Mouse (Mus musculus) forebrain, embryonic 11.5 days (tissue): Measurements from ENCODE around the gene Asap3. TPM values are rescaled to one million over a fixed set of nuclear protein-coding genes. Genes with fewer than 3 reads are reported as not detected.

Experiments
- ATAC-seq: fragments of 200-750 bp; cut with Nextera tagmentation; replicated peaks from 2 replicates; pipeline ENCODE4 v1.8.0; 2017; ENCODE audit warnings: moderate TSS enrichment; ENCODE audit not compliant: low FRiP score
- DNase-seq: peaks from one replicate; pipeline ENCODE4 v3.0.0-alpha.2; 2017; ENCODE audit warnings: low spot score
- H3K27ac ChIP-seq: fragments of 300-500 bp; sonication (generic); 2 replicates; pipeline ENCODE4 v1.5.1; 2014; ENCODE audit warnings: low read depth, low read length
- H3K27me3 ChIP-seq: fragments of 300-500 bp; sonication (generic); 2 replicates; pipeline ENCODE4 v1.6.1; 2014; ENCODE audit warnings: mild to moderate bottlenecking, low read length, mixed read lengths; ENCODE audit not compliant: control insufficient read depth, insufficient read depth
- H3K36me3 ChIP-seq: fragments of 300-500 bp; sonication (generic); 2 replicates; pipeline ENCODE4 v1.6.1; 2014; ENCODE audit warnings: mild to moderate bottlenecking, low read length, moderate library complexity, mixed read lengths; ENCODE audit not compliant: control insufficient read depth, insufficient read depth
- H3K4me1 ChIP-seq: fragments of 300-500 bp; sonication (generic); replicated peaks from 2 replicates; pipeline ENCODE4 v1.6.1; 2014; ENCODE audit warnings: low read length, mixed read lengths; ENCODE audit not compliant: control insufficient read depth, insufficient read depth
- H3K4me2 ChIP-seq: fragments of 300-500 bp; sonication (generic); 2 replicates; pipeline ENCODE4 v1.6.1; 2014; ENCODE audit warnings: low read depth, mild to moderate bottlenecking, low read length, moderate library complexity, mixed read lengths; ENCODE audit not compliant: severe bottlenecking
- H3K4me3 ChIP-seq: fragments of 300-500 bp; sonication (generic); 2 replicates; pipeline ENCODE4 v1.5.1; 2014; ENCODE audit warnings: low read depth, low read length
- H3K9ac ChIP-seq: fragments of 300-500 bp; sonication (generic); 2 replicates; pipeline ENCODE4 v1.6.1; 2014; ENCODE audit warnings: low read length
- H3K9me3 ChIP-seq: fragments of 300-500 bp; sonication (generic); 2 replicates; pipeline ENCODE4 v1.6.1; 2016; ENCODE audit warnings: low read length, mixed read lengths; ENCODE audit not compliant: control insufficient read depth
- WGBS: fragments of 180-500 bp; shearing (Covaris S2); extraction: QIAGEN DNeasy Blood & Tissue Kit; methylation state at CpG from one replicate; pipeline ENCODE4 v1.1.7; 2014; 5-methylcytosine and 5-hydroxymethylcytosine counted together
- polyA plus RNA-seq: library from polyadenylated mRNA; unstranded; fragments of >200 nt; fragmentation: Nextera tagmentation; extraction: Ambion mirVana; gene quantifications from 2 replicates; pipeline ENCODE4 v1.2.1, GENCODE M21; 2014

The Asap3 gene
- polyA plus RNA-seq, 1 experiment from 2014 or later = 4.3 TPM

GRCm38 (mm10) chr4:136178475-136178921, 27.7 kb upstream of the Asap3 start:
- no peaks in the 10 kb centered on the region for H3K36me3 ChIP-seq
- peak overlapping the region; percentile 26; the same call in 1 of the 2 replicates for H3K27ac ChIP-seq
- H3K27me3 ChIP-seq = no peaks in the 10 kb centered on the region
- no peak overlapping the region for H3K4me3 ChIP-seq
- H3K4me2 ChIP-seq = no peak overlapping the region
- H3K9me3 ChIP-seq = no peaks in the 10 kb centered on the region
- 87% methylated on average over 12 of the region's 12 CpGs for WGBS
- H3K4me1 ChIP-seq = peaks cover 8% of the 10 kb centered on the region; the same call in 1 of the 2 replicates
- DNase-seq (no peak), ATAC-seq (no peak)
- no peak overlapping the region for H3K9ac ChIP-seq

GRCm38 (mm10) chr4:136179456-136179855, 26.7 kb upstream of the Asap3 start:
- Histone ChIP-seq H3K4me2 (no peak overlapping the region), H3K36me3 (no peaks in the 10 kb centered on the region), H3K4me1 (peaks cover 8% of the 10 kb centered on the region; the same call in 1 of the 2 replicates), H3K27me3 (no peaks in the 10 kb centered on the region), H3K9ac (no peak overlapping the region), H3K9me3 (no peaks in the 10 kb centered on the region), H3K4me3 (no peak overlapping the region), H3K27ac (no peak overlapping the region)
- ATAC-seq (no peak), DNase-seq (no peak)
- WGBS = 89% methylated on average over 7 of the region's 7 CpGs

GRCm38 (mm10) chr4:136179998-136180397, 26.2 kb upstream of the Asap3 start:
- WGBS = 4% methylated on average over 15 of the region's 15 CpGs
- DNase-seq (peak; percentile 94), ATAC-seq (peak; percentile 11; the same call in 1 of the 2 replicates)
- peak overlapping the region; percentile 43 for H3K9ac ChIP-seq
- no peaks in the 10 kb centered on the region for H3K27me3 ChIP-seq
- H3K9me3 ChIP-seq = no peaks in the 10 kb centered on the region
- no peak overlapping the region for H3K27ac ChIP-seq
- peak overlapping the region; percentile 36 for H3K4me2 ChIP-seq
- H3K4me3 ChIP-seq = peak overlapping the region; percentile 23
- H3K4me1 ChIP-seq = peaks cover 8% of the 10 kb centered on the region; the same call in 1 of the 2 replicates
- no peaks in the 10 kb centered on the region for H3K36me3 ChIP-seq

GRCm38 (mm10) chr4:136180408-136181330, 25.5 kb upstream of the Asap3 start:
- Histone ChIP-seq H3K27me3 (no peaks in the 10 kb centered on the region), H3K4me1 (peaks cover 8% of the 10 kb centered on the region; the same call in 1 of the 2 replicates), H3K27ac (no peak overlapping the region), H3K4me3 (peak overlapping the region; percentile 23), H3K36me3 (no peaks in the 10 kb centered on the region; the same call in 1 of the 2 replicates), H3K4me2 (peak overlapping the region; percentile 36), H3K9ac (peak overlapping the region; percentile 43), H3K9me3 (no peaks in the 10 kb centered on the region)
- DNase-seq (peak; percentile 71), ATAC-seq (peak; percentile 74)
- WGBS = 16% methylated on average over 23 of the region's 23 CpGs

GRCm38 (mm10) chr4:136181367-136181766, 24.8 kb upstream of the Asap3 start:
- Histone ChIP-seq H3K9me3 (no peaks in the 10 kb centered on the region), H3K36me3 (no peaks in the 10 kb centered on the region; the same call in 1 of the 2 replicates), H3K27me3 (no peaks in the 10 kb centered on the region), H3K9ac (no peak overlapping the region), H3K4me3 (no peak overlapping the region), H3K4me2 (no peak overlapping the region), H3K27ac (no peak overlapping the region), H3K4me1 (peaks cover 6% of the 10 kb centered on the region; the same call in 1 of the 2 replicates)
- no peak for ATAC-seq
- 23% methylated on average over 12 of the region's 12 CpGs for WGBS
- peak; percentile 49 for DNase-seq

- Histone ChIP-seq H3K36me3 (peaks cover 3% of the 10 kb centered on the region; the same call in 1 of the 2 replicates), H3K27ac (no peak overlapping the region), H3K4me1 (0 out of 2 replicates have a peak, but pooled peaks cover 2% of the 10 kb centered on the region), H3K4me2 (no peak overlapping the region), H3K27me3 (no peaks in the 10 kb centered on the region), H3K4me3 (no peak overlapping the region), H3K9me3 (no peaks in the 10 kb centered on the region), H3K9ac (no peak overlapping the region)
- ATAC-seq = no peak
- WGBS = 85% methylated on average over 9 of the region's 9 CpGs
- DNase-seq = no peak
Measured at GRCm38 (mm10) chr4:136185375-136185774, 20.8 kb upstream of the Asap3 start.

GRCm38 (mm10) chr4:136186315-136186714, 19.9 kb upstream of the Asap3 start:
- DNase-seq (no peak), ATAC-seq (no peak)
- Histone ChIP-seq H3K27me3 (no peaks in the 10 kb centered on the region), H3K9ac (no peak overlapping the region), H3K4me3 (no peak overlapping the region), H3K36me3 (peaks cover 3% of the 10 kb centered on the region; the same call in 1 of the 2 replicates), H3K27ac (no peak overlapping the region), H3K9me3 (no peaks in the 10 kb centered on the region), H3K4me1 (no peaks in the 10 kb centered on the region), H3K4me2 (no peak overlapping the region)
- WGBS = 87% methylated on average over 8 of the region's 8 CpGs

- WGBS = 90% methylated on average over 23 of the region's 23 CpGs
- Histone ChIP-seq H3K4me3 (no peak overlapping the region), H3K36me3 (peaks cover 3% of the 10 kb centered on the region; the same call in 1 of the 2 replicates), H3K9ac (no peak overlapping the region), H3K4me2 (no peak overlapping the region), H3K4me1 (no peaks in the 10 kb centered on the region), H3K9me3 (no peaks in the 10 kb centered on the region), H3K27me3 (no peaks in the 10 kb centered on the region), H3K27ac (no peak overlapping the region)
- DNase-seq = no peak
- ATAC-seq = no peak
Measured at GRCm38 (mm10) chr4:136186739-136187472, 19.3 kb upstream of the Asap3 start.
